Mouse (Mus musculus) central nervous system, embryonic 11.5 days (tissue): ENCODE data around the gene Fcmr. TPM values are rescaled to one million over a fixed set of nuclear protein-coding genes. Genes with fewer than 3 reads are reported as not detected.

Experiments used
- polyA plus RNA-seq: library from polyadenylated mRNA; depleted of rRNA; stranded (reverse); fragments of >200 nt; gene quantifications from 2 replicates; pipeline ENCODE4 v1.2.3, GENCODE M21; 2012; rRNA removed

The Fcmr gene
- not detected in 2 replicates for polyA plus RNA-seq

GRCm38 (mm10) chr1:130865541-130866221 lies at the start of gene Fcmr:
Fcmr (plus strand) TSS chr1:130865669.

DNA sequence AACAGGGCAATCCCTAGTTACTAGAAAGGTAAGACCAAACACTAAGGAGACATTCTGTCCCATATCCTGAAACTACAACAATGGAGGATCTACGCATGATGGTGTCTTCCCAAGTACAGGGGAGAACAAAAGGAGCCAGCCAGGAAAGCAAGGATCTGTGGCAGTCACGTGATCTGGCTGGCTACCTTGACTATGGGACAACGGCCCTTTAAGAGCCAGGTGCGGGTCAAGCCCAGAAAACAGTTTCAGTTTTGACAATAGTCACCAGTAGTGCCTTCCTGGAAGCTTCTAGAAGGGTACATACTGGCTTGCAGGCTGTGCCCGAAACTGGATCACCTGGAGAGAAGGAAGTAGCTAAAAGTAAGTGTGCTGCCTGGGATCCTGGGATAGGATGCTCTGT lies 39.0 kb upstream of the Fcmr start, which contains the start of gene Pigr:
TSS of gene Pigr (plus strand) at position 237 of the 400 bp plus-strand sequence.

DNA sequence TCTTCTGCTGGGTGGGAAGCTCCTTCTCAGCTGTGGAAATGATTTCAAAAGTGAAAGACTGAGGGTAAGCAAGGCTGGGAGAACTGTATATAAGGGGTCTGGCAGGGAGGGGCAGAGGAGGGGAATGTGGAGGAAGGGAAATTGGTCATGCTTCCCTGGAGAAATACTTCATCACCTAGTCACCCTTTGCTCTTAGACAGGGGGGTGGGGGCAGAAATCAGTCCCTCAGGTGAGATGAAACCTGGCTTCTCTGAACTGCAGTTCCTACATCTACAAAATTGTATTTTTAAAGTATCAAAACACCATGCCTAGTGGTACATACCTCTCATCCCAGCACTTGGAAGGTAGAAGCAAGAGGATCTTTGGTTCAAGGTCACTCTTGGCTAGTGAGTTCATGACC lies 21.9 kb downstream of the Fcmr start, which contains the start of gene Il24:
TSS of gene Il24 (minus strand) at position 101 of the 400 bp plus-strand sequence.

DNA sequence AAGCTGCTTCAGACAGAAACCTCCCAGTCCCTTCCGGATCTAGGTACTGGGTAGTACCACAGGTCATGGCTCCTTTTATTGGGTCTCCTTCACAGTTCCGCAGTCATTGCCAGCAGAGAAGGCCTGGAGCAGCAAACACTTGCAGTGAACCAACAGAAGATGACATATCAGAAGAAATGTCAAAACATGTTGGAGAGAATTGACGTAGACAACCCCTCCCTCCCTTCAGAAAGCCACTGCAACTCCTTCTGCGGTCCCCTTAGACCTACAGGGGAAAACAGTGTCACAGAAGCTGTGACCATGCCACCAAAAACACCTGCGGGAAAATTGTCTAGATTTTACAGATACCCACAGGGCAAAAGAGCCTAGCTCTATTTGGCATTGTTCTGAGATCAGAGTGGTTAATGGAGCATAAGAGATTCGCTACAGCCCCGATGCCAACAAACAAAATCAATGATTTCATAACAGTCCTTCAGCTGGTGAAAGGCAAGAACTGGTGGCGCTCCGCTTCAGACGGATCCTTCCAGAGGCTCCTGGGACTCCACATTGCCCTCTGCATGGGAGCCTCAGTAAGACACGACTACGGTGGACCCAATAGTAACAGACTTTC lies 46.0 kb downstream of the Fcmr start, which contains the start of gene Il20:
TSS of gene Il20 (minus strand) at position 51 of the 610 bp plus-strand sequence.

Other genes starting within 250 kb of the Fcmr start
- gene Zp3r, start 236.0 kb upstream of the Fcmr start, polyA plus RNA-seq, result not detected in 2 replicates
- gene C4bp, start 204.0 kb upstream of the Fcmr start, polyA plus RNA-seq, result 0.02 and 0.04 TPM in 2 replicates
- gene Gm29427, start 149.9 kb upstream of the Fcmr start, polyA plus RNA-seq, result 0.10 TPM in 1 of 2 replicates, not detected in the other
- gene Yod1, start 148.3 kb upstream of the Fcmr start, polyA plus RNA-seq, result 2.9 and 5.2 TPM in 2 replicates
- 19.9 and 20.8 TPM in 2 replicates for gene Pfkfb2, start 136.4 kb upstream of the Fcmr start, polyA plus RNA-seq
- gene AA986860, start 133.7 kb upstream of the Fcmr start, polyA plus RNA-seq, result 0.67 and 0.72 TPM in 2 replicates
- 0.06 and 0.07 TPM in 2 replicates for gene Fcamr, start 64.8 kb upstream of the Fcmr start, polyA plus RNA-seq
- gene Pigr, start 39.0 kb upstream of the Fcmr start, polyA plus RNA-seq, result 0.02 and 0.06 TPM in 2 replicates
- not detected in 2 replicates for gene Il24, start 21.8 kb downstream of the Fcmr start, polyA plus RNA-seq
- not detected in 2 replicates for gene Il20, start 45.8 kb downstream of the Fcmr start, polyA plus RNA-seq
- 0.07 and 0.10 TPM in 2 replicates for gene Il19, start 74.4 kb downstream of the Fcmr start, polyA plus RNA-seq
- not detected in 2 replicates for gene Il10, start 154.2 kb downstream of the Fcmr start, polyA plus RNA-seq
- gene Mapkapk2, start 232.2 kb downstream of the Fcmr start, polyA plus RNA-seq, result 67.9 and 70.7 TPM in 2 replicates